Mouse (Mus musculus) spleen, adult 12 weeks (tissue): ENCODE data around the gene Nfkbie.

ENCODE experiments used
- DNase-seq: peaks from one replicate; pipeline ENCODE4 v3.0.0; 2022; ENCODE audit warnings: low spot score

The Nfkbie gene

DNA sequence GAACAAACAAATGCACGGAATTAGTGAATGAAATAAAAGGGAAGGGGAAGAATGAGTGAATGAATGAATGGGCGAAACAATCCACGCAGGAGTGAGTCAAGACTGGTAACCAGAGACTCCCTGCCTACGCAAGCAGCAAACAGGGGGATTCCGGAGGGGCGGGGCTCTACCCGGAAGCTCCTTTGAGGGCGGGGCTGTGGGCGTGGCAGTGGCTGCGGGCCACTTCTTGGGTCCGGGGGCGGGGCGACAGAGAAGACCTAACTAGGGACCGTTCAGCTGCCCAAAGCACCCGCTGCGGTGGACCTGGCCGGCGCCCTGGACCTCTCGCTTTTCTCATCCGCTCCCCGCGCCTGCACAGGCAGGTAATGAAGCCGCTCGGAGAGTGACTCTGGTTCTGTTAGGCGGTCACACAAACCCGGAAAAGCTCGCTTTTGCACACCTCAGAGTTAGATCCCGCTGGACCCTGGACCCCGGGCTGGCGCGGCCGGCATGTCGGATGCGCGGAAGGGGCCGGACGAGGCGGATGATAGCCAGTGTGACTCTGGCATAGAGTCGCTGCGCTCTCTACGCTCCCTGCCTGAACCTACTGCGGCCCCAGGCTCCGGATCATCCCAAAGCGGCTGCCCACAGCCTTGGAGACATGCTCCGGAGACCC, at the start of gene Nfkbie:
Gene Nfkbie (plus strand): TSS at position 252 of the 655 bp plus-strand sequence.
- DNase-seq, result peak; percentile 91

DNA sequence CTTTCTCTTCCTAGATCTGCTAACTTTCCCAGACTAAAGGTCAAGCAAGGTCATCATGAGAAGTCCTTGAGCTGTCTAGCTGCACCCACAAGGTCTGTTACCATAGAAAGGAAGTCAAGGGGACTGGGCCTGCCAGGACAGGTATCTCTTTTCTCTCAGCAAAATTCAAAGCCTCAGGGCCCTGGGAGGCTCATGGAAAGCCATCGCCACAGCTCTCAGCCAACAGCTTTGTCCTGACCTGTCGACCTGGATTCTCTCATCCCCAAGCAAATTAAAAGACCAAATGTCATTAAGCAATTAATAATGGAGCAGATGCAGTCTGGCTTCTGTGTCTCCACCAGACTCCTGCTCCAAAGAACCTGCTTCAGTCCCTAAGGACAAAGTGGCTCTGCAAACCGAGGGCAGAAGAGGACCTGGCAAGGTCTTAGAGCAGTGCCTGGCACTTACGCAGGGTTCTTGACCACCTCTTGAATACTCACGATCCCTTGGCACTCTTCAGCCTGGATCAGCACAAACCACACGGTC, 49.5 kb upstream of the Nfkbie start:
- no peak for DNase-seq

DNA sequence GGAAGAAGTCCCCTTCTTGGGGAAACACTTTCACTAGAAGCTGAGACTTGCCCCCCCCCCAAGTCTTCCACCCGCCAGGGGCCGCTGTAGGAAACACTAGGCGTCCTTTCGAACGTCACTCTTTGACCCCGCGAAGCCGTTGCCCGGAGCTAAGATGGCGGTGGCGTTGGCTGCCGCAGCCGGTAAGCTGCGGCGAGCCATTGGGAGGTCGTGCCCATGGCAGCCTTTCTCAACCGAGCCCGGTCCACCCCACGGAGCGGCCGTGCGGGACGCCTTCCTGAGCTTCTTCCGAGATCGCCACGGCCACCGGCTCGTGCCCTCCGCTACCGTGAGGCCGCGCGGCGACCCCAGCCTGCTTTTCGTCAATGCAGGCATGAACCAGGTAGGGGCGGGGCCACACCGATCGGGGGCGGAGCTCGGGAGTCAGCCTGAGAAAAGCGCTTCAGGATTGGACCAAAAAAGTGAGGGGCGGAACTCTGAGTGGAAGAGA, 48.8 kb upstream of the Nfkbie start, which contains the start of gene Aars2:
Gene Aars2 (plus strand): TSS at position 142 of the 490 bp plus-strand sequence.
- DNase-seq, result peak; percentile 88

DNA sequence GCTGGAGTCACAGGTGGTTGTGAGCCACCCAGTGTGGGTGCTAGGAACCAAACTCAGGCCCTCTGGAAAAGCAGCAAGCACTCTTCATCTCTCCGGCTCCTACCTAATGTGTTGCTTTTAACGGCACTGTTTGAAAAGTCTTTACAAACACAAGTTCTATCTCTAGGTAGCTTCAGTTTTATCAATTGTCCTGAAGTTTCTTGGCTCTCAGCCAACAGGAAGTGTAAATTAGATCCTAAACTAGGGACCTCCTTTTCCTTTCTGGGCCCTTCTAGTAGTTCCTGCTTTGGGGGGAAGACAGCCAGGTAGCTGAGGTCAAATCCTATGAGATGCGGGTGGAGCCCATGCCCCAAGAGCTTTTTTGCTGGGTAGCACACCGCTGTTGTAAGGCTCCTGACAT, 44.6 kb upstream of the Nfkbie start:
- DNase-seq, result no peak

DNA sequence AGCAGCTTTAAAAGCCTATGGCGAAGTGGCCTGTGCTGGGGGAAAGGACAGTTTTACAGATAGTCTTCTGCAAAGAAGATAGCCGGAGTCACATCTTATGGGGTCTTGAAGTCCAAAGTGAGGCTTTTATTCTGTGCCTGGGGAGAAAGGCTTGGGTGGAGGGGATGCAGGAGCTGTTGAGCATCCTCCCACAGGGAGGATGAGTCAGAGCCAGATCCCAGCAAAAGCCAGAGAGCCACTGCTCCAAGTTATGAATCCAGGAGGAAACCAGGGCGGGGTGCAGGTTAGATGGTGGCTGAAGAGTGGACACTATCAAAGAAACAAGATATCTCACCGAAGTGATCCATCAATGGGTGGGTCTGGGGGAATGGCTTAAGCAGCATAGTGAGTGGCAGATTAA, 43.7 kb upstream of the Nfkbie start:
- no peak for DNase-seq

DNA sequence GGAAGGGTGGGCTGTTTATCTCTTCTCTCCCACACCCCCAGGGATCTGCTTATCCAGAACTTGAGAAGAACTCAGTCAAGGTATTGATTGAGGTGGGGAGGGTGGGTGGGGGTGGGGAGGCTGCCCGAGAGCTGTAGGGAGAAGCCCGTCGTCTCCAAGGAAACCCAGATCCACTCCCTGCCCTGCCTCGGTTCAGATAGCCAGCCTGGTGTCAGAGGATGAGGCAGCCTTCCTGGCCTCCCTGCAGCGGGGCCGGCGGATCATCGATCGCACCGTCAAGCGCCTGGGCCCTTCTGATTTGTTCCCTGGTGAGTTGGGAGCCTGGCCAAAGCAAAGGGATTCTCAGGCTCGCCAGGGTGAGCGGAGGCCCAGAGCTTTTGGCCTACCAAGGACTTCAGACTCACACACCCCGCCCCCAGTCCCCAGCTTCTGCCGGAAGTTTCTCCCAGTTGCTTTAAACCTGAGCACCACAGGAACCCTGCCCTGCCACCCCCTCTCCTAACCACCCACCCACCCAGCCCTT, 40.2 kb upstream of the Nfkbie start:
- DNase-seq, result no peak

DNA sequence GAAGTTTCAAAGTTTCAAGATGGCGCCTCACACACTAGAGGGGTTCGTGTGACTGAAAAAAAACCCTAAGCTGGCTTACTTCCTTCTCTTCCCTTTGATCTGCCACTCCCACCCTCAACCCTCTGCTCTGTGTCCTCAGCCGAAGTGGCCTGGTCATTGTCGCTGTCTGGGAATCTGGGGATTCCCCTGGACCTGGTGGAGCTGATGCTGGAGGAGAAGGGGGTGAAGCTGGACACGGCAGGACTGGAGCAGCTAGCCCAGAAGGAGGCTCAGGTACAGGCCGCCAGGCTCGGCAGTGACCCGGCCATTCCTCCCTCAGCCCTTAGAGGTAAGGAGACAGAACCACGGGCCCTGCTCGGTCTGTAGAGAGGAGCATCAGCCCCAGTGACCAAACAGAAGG, 39.7 kb upstream of the Nfkbie start:
- no peak for DNase-seq

DNA sequence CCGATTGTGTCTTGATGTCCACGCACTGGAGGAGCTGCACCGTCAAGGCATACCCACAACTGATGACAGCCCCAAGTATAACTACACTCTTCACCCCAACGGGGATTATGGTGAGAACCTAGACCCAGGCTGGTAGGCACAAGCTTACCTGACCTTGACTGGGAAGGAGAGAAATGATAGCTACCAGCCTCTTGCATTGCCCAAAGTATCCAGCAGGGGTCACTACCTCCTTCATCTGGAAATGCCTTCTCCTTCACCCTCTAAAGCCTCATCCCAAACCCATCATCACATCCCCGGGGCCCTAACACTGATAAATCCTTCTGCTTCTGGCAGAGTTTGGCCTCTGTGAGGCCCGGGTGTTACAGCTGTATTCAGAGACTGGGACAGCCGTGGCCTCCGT, 39.0 kb upstream of the Nfkbie start:
- DNase-seq, result peak; percentile 65

DNA sequence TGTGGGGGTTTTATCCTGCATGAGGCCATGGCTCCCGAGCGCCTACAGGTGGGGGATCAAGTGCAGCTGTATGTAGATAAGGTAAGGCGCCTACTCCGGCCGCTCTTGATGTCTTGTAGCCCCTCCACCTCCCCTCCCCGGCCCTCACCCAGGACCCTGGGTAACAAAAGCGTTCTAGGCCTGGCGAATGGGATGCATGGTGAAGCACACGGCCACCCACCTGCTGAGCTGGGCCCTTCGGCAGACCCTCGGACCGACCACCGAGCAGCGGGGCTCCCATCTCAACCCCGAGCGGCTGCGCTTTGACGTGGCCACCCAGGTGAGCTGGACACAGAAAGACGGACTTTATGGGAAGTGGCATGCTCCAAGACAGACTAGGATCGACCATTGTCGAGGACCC, 38.4 kb upstream of the Nfkbie start:
- DNase-seq, result no peak

DNA sequence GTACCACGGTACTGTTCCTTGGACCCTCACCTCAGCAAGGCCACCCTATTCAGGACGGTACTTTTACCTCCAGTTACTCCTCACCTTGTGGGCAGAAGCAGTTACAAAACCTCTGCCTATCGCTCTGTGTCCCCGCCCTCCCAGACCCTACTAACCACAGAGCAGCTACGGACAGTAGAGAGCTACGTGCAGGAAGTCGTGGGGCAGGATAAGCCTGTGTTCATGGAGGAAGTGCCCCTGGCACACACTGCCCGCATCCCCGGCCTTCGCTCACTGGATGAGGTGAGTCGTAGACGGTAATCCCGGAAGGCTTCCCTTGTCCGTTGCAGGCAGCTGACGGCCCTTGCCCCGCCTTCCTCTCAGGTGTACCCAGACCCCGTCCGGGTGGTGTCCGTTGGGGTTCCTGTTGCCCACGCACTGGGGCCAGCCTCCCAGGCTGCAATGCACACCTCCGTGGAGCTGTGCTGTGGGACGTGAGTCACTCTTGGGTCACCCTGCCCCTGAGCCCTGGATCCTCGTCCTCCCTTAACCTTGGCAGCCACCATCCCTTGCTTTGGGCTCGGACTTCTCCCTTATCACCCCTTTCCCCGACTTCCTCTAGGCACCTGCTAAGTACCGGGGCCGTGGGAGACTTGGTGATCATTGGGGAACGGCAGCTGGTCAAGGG, 37.8 kb upstream of the Nfkbie start:
- no peak for DNase-seq

DNA sequence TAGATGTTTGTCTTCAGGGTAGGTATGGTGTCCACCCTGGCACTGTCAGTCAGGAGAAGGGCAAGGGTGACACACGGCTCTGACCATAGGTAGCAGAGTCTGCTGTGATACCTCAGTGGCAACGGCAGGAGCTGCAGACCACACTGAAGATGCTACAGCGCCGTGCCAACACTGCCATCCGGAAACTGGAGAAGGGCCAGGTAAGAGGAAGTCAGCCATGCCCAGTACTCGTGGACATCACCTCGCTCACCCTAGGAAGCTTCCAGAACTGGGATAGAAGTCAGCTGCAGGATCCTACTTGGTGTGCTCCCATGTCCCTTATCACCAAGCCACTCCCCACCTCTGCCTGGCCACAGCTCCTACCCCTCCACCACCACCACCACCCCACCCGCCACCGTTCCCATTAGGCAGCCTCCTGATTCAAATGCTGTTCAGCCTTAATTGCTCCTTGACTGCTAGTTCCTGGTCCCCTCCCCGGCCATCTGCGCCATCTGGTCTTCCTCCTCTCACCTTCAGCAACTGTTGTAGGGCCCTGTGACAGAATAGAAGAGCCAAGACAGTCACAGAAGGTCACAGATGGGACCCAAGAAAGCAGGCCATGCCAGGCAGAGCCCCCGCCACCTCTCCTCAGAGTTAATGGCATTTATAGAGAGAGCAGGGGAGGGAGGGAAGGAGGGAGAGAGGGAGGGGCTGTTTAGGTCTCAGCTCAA, 36.6 kb upstream of the Nfkbie start:
- no peak for DNase-seq

DNA sequence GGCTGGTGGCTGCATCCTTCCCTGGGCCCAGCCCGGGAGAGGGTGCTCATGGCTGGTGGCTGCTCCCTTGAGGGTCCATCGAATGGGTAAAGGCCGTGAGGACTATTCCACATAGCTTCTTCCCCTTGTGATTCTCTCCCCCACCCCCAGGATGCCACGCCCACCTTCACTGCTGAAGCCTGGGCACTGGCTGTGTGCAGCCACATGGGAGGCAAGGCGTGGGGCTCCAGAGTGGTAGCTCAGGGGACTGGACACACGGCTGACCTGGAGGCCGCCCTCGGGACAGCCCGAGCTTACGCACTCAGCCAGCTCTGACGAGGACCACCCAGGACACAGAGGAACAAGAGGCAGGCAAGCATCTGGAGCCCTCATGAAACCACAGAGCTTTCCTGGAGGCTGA, 35.4 kb upstream of the Nfkbie start:
- DNase-seq, result no peak

DNA sequence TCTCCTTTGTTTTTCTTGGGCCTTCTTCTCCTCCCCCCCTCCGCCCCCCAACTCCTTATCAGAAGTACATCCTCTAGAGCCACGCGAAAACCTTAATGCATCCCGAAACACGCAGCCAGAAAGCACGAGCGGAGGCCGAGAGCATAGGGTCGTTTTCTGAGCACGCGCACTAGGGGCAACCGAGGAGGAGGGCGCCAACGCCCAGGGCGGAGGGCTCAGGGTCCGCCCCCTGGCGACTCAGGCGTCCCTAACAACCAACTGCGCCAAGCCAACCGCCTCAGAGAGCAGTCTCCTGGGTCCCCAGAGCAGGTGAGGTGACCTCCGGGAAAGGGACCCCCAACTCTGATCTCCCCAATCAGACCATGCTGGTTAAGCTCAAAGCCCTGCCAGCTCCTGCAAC, 32.2 kb upstream of the Nfkbie start, which contains the start of gene Tcte1:
Gene Tcte1 (plus strand): TSS at position 172 of the 400 bp plus-strand sequence.
- no peak for DNase-seq

DNA sequence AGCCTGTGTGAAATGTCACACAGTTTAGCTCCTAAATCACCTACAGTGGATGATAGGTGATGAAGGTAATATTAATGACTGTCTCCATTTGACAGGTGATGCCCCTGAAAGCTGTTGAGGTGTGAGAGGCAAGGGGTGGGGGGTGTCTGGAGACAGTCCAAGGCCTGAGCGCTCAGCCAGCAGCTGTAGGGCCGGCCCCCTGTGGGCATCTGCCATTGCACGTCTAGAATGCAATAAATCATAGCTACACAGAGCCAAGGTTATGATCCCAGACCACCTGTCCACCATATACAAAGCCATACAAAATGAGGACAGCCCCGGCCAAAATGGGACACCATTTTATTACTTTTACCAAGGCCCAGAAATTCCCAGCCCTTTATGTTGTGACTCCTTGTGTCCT, 30.5 kb upstream of the Nfkbie start:
- DNase-seq, result no peak

DNA sequence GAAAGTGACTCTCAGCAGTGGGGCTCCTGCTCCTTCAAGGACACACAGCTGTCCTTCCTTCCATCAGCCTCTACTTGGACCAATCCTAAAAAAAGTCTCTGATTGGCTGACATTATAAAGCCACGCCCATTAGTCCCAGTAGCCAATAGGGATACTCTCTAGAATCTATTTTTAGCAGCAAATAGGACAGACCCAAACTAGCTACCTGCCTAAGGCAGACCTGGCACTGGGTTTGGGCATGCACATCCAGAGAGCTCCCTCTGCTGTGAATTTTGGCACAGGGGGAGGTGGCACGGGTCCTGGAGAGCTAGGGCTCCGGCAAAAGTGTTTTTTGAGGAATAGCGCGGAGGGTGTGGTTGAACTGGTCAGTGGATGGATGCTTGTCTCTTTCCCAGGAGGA, 28.9 kb upstream of the Nfkbie start:
- DNase-seq, result no peak

DNA sequence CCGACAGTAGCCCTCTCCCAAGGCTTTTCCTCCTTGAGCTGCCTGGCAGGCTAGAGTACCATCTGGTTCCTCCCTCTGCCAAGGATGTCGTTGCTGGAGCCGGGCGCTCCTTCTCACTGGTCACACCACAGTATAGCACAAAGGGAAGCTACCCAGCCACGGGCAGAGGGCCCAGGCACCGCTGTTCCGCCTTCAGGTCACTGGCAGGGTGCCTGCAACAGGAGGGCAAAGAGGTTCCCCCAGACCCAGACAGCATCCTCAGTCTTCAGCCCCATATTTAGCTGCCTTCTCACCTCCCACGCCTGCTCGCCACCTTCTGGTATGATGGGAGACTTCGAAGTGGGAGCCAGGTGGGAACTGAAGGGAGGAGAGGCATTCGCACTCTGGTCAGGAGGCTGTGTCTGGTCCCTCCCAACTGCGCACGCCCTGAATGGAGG, 25.1 kb upstream of the Nfkbie start:
- no peak for DNase-seq

DNA sequence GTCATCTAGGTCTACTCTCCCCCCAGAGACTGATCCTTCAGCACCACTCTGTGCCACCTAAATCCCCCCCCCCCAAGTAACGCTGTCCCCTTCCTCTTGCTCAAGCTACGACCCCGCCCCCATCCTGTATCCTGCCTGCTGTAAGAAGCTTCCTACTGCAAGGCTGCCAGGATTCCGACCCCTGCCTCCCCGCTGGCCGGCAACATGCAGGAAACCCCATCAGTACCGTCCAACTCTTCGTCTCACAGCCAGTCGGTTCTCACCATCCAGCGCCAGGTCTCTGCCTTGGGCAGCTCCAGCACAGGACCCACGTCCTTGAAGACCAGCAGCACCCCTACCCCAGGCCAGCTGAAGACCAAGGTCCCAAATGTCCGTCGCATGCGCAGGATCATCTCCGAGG, 22.6 kb upstream of the Nfkbie start:
- DNase-seq, result no peak

DNA sequence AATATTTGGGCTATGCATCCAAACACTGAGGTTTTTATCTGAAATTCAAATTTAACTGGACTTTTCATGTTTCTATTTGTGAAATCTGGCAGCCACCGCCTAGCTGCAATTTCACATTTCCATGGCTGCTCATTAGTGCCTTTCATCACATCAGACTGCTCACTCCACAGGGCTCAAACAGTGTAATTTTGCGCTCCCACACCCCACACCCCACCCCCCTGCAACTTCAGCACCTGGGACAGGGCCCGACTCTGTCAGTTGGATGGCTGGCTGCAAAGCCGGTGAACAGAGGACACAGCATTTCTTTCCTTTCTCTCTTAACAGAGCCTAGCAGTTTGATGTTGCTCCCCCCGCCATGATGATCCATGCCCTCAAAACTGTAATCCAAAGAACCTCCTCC, 19.2 kb upstream of the Nfkbie start:
- no peak for DNase-seq

DNA sequence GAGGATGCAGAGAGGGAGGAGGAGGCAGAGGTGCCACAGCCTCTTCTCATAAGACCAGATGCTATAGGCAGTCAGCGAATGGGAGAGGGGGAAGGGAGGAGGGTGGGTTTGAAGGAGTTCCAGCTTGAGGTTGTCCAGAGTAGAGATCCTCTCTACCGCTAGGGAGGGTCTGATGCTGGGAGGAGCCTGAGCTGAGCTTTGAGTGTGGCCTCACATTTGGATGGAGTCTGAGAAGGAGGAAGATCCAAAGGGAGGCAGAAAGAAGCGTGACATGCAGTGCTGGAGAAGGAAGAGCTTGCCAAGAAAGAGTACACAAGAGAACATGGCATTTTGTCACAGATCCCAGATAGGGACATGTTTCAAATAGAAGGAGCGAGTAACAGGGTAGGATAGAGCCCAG, 17.1 kb upstream of the Nfkbie start:
- no peak for DNase-seq

DNA sequence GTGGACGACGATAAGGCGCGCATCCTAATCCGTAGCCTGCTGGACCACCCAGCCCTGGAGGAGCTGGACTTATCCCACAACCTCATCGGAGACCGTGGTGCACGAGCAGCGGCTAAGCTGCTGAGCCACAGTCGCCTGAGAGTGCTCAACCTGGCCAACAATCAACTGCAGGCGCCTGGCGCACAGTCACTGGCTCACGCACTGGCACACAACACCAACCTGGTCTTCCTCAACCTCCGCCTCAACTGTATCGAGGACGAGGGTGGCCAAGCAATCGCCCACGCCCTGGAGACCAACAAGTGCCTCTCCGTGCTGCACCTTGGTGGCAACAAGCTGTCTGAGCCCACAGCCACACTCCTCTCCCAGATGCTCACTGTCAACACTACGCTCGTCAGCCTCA, 15.8 kb upstream of the Nfkbie start:
- DNase-seq, result no peak

DNA sequence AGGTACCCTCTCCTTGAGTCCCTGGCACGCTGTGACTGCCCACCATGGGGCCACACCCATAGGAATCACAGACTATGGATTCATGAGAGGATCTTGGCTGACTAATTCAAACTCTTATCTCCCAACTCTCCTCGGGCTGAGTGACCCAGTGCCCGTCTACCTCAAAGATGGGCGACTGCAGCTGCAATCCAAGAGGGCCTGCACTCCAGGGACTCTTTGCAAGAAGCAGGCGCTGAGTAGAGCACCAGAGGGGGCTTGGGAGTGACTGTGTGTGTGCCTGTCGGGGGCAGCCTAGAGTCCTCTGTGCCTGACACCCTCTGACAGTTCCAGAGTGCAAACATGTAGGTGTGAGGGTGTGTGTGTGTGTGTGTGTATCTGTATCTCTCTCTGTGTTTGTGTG, 13.4 kb upstream of the Nfkbie start:
- DNase-seq, result no peak

DNA sequence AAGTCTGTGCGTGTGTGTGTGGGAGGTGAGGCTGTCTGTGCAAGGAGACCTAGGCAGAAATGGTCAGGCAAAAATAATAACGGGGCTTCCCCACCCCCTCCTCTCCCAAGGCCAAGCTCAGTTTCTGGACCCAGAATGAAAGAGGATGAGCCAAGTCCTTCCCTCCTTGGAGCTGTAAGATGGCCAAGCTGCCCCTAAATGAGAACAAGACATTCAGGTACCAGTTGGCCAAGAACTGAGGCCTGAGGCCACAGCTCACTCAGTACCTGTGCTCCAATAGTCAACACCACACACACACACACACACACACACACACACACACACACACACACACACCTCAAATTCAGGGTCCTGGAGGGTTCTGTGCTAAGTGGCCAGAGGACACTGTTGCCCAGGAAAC, 12.8 kb upstream of the Nfkbie start:
- no peak for DNase-seq

DNA sequence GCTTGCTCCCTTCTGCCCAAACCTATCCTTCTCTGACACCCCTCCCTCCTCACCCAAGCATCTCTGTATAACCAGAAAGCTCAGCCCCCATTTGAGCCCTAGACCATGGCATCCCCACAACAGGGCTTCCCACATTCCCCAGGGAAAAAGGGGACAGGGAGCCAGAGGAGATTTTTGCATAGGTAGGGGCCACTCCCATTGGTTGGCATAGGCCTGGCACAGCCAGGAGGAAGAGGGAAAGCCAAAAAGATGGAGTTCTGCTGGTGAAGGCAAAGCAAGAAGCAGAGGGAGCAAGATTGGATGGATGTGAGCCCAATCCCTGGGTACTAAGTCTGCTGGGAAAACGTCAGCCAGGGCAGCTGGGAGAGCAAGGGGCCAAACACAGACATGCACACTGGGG, 12.4 kb upstream of the Nfkbie start:
- DNase-seq, result no peak
